Mouse (Mus musculus) left cerebral cortex, adult 9 months (tissue): ENCODE data around the gene Slc35e4.
A peak's percentile ranks its signal among the peaks of the same experiment; 100 is the strongest.
"Not testable (repeated sequence)": the region's sequence is repeated elsewhere in the genome, so short reads cannot be mapped to it uniquely, and the experiment has no call there.

Experiments used
- DNase-seq, 2 experiments: peaks; one replicate each; pipeline ENCODE4 v3.0.0; 2022; ENCODE audit warnings: low spot score in 2 of 2

Slc35e4 gene

DNA sequence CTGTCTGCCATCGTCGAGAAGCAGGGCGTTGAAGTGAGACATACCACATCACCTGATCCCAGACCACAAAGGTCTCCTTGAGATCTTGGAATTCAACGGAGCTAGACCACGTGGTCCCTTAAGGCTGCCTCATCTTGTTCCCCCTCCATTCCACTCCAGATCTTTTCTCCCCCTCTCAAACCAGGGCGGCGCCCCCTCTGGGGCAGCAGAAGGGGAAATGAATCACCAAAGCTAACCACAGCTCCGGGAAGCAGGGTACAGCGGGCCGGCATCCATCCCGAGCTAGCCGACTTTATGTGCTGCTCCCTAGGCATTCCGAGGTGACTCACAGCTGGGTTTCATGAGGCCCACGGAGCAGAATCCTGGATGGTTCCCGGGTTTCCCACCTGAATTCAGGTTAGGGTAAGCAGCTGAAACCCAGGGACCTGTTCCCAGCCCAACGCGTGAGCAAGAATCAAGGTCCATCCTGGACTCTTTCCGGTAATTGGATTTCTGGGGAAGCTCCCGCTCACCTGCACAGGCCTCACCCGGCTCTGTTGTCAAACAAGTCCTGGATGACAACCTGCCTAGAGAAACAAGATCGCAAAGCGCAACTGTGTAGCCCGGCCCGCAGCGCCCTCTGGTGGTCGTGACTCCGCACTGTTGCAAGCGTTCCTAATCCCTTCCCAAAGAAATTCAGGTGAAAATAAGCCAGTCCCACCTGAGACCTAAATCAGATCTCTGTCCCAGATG lies at the start of gene Slc35e4:
Gene Slc35e4, minus strand, starts transcription at position 556 of the 732 bp plus-strand sequence.
- DNase-seq, result peak in 1 of 2 experiments; percentile 84

DNA sequence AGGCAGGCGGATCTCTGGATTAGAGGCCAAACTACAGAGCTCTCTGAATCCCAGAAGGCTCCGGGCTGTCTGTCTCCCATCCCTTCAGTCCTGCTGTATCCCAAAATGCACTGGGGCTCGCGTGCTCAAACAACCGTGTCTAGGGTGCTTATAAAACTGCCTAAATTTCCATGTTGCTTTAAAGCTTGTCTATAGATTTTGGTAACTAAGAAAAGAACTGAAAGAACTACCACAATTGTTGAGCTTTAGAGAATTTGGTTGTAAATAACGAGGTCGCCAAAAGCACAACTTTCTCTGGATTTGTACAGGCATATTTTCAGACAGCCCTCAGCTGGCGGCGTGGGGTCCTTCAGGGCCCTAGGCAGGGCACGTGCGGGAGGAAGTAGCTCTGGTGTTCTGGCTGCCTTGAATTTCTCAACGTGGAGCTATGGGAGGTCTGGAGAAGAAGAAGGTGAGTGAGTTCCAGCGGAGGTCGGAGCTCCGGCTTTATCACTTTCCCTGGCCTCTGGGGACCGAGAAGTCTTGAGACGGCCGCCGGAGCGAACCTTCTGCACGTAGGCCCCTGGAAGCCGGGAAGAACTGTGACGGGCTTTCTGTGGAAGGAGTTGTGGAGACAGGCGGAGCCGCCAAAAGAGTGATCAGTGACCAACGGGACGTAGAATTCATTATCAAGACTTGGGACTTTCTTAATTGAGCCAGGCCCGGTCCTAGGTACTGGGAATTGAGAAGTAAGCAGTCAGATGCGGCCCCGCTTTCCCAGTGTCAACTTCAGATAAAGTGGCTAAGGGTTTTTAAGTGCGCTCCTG lies 49.3 kb upstream of the Slc35e4 start, which contains the start of gene Pes1:
Gene Pes1, plus strand, starts transcription at position 366 of the 806 bp plus-strand sequence.
- DNase-seq, result peak; percentile 69 to 87

DNA sequence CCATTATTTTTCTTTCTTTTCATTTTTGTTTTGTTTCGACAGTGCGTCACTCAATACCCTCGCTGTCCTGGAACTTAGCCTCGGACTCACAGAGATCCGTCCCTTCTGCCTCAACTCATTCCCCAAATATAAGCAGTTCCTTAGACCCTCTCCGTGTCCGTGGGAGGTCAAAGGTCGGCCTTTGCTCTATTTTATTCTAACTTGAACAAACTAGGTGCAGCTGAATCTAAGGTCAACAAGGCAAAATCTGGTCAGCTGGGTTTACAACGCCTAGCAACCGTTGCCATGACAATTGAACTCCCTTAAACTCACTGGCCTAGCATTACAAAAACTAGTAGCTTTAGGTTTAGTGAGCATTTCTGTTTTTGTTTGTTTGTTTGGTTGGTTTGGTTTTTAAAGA lies 48.7 kb upstream of the Slc35e4 start:
- no peak for DNase-seq

DNA sequence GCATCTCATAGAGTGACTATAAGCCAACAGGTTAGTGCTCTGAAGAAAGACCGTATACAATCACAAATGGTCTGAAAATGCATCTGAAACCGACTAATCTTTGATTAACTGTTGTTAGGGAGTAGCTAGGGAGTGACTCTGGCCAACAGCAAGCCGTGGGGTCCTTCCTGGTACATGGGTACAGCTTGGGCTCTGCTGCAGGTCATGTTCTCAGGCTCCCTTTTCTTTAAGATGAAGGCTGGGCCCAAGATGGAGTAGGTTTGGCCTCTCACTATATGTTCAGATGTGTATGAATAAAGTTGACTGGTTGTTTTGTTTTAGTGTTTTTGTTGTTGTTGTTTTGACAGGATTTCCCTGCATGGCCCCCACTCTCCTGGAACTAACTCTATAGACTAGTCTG lies 47.3 kb upstream of the Slc35e4 start:
- no peak for DNase-seq

DNA sequence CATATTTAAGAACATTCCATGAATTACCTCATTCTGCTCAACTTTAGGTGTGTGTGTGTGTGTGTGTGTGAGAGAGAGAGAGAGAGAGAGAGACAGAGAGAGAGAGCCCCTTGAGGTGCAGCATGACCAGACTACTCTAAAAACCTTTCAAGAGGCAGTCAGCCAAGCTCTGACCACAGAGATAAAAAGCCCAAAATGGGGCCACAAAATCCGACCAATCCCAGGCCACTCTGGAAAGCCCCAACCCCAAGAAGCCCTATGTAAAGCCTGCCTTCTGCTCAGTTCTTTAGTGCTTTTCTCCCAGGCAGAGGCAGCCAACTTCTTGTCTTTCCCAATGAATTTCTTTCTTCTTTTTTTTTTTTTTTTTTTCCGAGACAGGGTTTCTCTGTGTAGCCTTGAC lies 46.4 kb upstream of the Slc35e4 start:
- DNase-seq, result no peak

DNA sequence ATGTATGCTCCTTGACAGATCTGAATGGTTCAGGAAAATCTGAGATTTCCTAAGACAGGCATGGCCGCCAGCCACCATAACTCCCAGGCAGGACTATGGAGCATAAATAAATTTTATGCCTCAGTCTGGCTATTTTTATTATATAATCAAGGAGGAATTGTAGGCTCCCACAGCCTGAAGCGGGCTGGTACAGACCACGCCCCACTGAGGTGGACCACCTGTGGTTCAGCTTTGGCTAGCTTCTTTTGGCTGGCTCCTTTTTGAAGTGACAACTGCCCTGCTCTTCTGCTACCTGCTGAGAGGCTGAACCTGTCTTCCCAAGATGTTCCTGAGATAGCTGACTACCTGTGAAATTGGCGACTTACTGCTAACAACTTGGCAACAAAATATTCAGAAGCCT lies 40.9 kb upstream of the Slc35e4 start:
- DNase-seq, result not testable (repeated sequence)

DNA sequence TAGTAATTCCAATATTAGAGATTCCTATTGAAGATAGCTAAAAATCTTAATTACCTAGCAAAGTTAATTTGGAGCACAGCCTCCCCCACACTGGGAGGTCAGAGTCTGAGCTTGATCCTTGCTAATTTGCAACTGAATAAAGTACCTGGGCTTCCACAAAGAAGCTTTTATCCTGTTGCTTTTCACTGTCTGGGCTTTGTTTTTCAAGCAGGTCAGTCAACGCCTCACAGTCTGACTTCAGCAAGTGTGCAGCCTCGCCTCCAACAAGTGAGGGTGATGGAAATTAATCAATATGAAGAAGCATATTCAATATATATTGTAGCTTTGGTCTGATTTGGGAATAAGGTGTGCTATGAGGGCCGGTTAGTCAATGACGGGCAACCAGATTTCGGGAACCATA lies 40.4 kb upstream of the Slc35e4 start:
- not testable (repeated sequence) for DNase-seq

DNA sequence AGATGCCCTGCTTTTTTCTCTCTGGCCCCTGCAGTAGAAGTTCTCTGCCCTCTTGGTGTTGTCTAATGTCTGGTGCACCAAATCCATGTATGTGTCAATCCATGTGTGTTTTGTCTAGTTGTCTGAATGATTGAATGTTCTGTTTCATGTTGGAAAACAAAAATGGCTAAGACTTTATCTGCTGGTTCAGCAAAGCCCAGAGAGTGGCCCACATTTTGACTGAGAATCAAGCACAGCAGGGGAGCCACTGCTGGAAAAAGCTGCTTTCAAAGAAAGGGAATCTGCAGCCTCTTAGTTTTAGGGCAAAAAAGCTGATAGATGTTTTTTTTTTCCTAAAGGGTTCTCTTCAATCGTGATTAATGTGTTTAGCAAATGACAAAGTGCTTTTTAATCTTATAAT lies 31.9 kb upstream of the Slc35e4 start:
- no peak for DNase-seq

DNA sequence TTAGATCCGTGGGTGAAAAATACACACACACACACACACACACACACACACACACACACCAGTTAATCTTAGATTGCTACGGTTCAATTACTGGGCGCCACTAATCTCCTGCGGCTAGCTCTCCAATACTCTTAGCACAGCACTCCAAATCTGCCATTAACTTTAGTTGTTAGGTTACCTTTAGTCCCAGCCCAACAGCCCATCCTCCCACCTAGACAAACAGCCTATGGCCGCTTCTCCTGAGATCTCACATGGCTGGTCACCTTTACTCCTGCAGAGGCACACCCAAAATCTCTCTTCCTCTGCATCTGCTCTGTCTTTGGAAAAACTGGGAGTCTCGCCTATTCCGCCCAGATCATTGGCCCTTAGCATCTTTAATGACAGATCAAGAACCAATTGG lies 26.9 kb upstream of the Slc35e4 start:
- DNase-seq, result no peak

DNA sequence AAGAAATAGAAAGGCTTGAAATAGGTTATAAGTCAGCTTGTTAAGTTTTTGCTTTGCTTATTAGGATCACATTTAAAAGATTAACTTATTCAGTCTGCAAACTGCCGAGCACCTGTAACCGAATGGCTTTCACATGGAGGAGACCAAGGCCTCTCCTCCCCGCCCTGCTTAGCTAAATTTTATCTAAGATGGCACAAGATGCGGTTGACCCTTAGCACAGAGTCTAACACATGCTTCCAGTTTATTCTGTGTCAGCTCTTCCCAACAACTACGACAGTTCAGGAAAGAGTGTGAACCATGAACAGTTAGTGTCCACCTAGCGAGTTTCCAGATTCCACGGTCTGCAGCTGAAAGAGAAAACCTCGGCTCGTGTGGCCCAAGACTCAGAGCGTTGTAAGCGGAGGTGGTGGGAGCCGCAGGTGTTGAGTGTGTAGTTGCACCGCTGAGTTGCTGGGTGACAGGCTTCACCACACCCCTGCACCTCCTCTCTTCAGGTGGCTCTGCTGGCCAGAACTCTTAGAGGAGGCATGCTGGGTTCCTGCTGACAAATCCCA lies 22.9 kb upstream of the Slc35e4 start:
- DNase-seq, result no peak

DNA sequence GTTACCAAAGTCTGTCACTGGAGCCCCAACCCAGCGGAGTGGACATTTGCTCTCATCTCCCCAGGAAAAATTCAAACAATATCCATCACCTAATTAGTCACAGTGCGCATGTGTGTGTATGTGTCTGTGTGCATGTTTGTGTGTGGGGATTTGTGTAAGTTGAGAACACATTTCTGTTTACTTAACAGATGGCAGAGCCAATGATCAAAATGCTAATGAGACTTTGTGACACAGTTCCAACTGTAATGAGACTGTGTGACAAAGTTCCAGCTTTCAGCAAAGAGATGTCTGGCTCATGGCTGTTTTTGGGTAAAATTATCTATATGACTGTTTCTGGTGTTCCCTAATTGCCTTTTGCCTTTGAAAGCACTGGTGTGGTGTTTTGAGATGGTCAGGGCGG lies 21.9 kb upstream of the Slc35e4 start:
- DNase-seq, result no peak

DNA sequence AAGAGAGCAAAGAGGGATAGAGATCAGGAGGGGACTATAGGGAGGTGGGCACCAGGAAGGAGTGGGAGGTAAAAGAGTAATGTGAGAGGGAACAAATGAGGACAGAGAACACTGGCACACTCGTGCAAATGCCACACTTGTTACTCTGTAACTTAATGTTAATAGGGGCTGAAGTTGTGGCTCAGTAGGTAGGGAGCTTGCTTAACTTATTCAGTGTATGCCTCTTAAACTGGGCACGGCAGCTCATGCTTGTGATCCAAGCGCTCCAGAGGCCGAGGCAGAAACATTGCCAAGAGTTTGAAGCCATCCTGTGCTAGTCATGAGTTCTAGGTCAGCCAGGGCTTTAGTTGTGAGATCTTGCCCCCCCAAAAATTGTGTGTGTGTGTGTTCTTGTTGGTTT lies 20.7 kb upstream of the Slc35e4 start:
- DNase-seq, result no peak

DNA sequence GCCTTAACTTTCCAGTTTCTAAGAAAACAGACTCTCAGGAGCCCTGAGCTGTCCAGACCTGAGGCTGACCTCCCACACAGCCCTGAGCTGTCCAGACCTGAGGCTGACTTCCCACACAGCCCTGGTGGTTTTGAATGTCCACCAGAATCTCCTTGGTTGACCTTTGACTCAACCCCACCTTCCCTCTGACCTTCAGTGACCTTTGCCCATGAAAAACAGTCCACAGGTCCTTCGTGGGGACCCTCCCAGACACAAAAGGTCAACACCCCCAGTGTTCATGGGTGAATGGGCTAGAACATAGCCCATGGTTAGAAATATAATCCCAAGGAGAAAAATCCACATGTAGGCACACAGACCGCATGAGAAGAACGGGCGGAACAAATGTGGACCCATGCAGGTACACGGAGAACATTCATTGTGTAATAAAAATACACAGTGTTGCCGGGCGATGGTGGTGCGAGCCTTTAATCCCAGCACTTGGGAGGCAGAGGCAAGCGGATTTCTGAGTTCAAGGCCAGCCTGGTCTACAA lies 19.4 kb upstream of the Slc35e4 start:
- no peak for DNase-seq

DNA sequence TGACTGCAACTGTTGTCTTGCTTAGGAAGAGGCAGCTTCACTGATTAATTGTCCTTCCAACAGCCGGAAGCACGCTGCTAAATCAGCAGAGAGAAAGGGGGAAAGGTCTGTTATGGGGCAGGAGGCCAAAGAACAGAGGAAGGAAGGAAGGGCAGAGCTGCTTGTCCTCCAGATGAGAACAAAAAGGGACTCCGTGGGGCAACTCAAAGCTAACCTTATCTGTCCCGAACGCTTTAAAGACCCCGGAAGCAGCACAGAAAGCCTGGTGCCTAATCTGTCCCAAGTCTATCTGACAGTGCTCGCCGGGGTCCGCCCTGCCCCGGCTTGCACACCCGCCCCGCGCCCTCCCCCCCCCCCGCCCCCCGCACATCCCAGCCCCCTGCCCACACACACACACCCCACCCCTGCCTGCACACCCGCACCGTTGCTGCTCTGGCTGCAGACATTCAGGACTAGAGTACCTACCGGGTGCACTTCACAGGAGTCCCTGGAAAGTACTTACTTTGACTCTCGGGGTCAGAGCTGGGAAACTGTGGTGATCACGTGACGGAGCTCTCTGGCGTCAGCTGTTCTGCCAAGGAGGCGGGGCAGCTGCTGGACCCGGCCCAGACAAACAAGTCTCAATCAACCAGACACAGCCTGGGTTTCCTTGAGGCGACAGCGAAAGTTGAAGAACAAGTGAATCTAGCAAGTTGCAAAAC lies 17.2 kb upstream of the Slc35e4 start, which contains the start of gene Tcn2:
Gene Tcn2, minus strand, starts transcription at position 649 of the 701 bp plus-strand sequence.
- DNase-seq, result peak in 1 of 2 experiments; percentile 63

DNA sequence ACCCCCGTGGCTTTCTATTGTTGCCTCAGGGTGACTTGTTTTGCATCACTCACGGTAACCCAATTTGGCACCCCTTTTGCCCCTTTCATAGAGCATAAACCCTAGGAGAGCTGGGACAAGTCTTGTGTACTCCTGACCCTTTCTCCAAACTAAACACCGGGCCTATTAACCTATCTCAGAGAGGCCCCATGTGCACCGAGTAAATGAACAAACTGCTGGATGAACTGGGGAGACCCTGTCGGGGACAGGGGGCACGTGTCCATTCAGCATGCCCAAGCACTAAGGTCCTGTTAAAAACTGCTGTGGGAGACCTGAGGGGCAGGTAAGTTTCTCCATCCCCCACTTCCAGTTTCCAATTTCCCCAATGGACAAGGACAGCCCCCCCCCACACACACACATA lies 16.5 kb upstream of the Slc35e4 start:
- no peak for DNase-seq

DNA sequence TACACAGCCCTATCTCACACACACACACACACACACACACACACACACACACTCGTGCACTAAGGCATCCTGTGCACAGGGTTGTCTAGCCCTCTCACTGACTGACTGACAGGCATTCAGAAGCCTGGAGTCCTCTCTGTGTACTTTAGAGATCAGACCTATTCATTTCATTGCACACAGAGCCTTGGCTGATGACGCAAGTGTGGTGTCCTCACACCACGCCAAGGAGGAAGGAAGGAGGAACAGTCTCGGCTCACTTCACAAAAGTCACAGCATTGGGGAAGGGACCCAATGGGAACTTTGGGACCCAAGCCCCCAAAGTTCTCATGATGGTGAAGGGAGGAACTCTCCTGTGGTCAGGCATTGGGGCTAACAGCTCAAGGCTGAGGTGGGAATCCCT lies 15.6 kb upstream of the Slc35e4 start:
- DNase-seq, result no peak

DNA sequence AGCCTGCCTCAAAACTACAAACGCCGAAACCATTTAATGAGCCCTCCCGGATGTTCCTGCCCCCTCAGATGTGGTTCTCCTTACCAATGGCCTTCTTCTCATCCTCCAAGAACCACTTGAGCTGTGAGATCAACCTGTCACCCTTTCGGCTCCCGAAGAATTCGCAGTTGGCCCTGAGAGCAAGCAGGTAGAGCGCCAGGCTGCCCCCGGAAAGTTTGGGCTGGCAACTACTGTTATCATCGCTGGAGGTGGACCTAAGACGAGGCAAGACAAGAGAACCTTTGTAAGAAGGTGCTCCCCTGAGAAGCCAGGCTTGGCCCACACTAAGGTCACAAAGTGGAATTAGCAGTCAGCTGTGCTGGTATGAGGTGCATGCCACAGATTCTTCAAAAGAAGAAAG lies 11.5 kb upstream of the Slc35e4 start:
- DNase-seq, result no peak

DNA sequence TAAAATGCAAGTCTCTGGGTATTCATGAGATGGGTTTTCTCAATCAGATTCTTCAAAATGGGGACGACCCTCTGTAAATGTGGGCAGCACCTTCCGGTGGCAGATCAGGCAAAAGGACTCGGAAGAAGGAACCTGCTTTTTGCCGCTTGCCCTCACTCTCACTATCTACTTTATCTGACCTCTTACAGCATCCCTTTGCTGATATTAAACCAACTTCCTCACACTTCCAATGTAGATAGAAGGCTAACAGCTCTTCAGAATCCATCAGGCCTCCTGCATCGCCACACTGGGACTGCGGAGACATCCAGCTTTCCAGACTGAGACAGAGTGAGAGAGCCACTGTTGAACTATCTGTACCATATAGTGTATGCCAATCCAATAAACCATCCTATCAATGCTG lies 8.3 kb upstream of the Slc35e4 start:
- no peak for DNase-seq

DNA sequence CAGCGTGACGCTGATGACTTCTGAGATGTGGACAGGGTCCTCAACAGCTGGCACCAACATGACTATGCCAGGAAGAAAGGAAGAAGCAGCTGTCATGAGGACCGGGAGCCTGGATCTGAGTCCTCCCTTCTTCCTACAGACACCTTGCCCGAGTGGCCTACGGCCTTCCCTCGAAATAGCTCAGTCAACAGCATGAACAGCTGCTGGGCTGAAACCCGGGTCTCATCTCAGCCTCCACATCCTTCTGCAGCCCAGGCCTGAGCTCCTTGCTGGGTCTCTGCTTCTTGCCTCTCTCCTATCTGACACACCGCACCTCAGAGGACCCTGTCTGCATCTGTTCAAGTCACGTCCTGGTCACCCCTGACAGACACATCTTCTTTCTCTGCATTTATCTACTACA lies 7.7 kb upstream of the Slc35e4 start:
- no peak for DNase-seq

DNA sequence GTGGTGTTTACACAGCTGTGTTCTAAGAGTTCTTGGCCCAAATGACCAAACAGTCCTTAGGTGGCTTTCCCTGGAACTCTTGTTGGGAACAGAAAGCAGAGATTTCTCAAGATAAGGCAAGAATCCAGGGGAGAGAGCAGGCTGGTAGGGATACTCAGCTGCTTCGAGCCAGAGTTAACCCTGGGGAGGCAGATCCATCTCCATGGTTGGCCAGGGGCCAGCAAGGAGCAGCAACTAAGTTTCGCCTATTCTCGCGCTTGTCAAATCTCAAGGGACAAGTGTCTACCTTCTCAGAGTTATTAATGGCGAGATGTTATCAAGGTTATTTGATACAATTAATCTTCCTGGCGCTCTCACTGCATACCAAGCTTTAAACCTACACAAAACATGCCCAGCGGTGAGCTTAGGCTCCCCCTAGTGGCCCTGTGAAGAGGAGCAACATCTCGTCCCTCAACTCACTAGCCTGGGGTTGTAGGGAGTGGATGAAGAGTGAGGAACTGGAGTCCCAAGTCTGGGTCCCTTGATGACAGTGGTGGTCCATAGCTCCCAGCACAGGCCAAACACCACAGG lies 6.9 kb upstream of the Slc35e4 start:
- DNase-seq, result peak in 1 of 2 experiments; percentile 71

DNA sequence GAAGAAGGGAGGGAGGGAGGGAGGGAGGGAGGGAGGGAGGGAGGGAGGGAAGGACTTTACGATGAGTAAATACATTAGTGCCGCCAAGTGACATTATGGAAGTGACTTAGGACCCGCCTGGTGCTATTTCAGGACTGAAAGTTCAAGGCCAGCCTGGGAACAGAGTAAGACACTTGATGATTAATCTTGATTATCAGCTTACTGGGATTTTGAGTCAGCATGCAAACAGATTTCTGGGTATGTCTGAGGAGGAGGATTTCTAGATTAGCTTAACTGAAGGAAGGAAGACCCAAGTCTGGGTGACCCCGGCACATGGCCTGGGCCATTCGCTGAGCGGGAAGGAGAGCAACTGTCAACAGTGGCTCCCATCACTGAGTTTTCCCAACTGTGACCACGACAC lies 6.0 kb upstream of the Slc35e4 start:
- DNase-seq, result no peak

DNA sequence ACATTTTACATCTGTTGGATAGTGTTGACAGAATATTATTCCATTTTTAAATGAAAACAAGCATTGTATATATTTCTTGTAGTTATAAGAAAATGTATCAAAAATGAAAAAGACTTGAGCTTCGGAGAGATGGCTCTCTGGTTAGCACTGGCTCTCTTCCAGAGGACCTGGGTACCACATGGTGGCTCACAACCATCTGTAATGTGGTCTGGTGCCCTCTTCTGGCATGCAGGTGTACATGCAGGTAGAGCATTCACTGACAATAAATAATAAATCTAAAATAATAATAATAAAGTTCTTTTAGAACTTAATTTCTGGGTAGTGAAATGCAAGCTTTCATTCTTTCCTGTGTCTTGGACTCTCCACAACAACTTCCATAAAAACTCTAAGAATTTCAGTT lies 4.3 kb upstream of the Slc35e4 start:
- no peak for DNase-seq
